Mouse (Mus musculus) MEL (cell line): ENCODE data around the gene Kansl2. TPM values are rescaled to one million over a fixed set of nuclear protein-coding genes. Genes with fewer than 3 reads are reported as not detected.
A peak's percentile ranks its signal among the peaks of the same experiment; 100 is the strongest.

Experiments used
- DNase-seq: peaks from one replicate; pipeline ENCODE4 v3.0.0; 2011; ENCODE audit warnings: low read depth, low spot score
- H3K27ac ChIP-seq: 2 replicates; pipeline ENCODE4 v1.5.1; 2012; ENCODE audit warnings: low read depth, mild to moderate bottlenecking, control low read depth, low read length, moderate library complexity; ENCODE audit not compliant: control insufficient read depth
- H3K27me3 ChIP-seq, 2 experiments: fragments of 150-350 bp in 1 of 2; sonication (generic) in 1 of 2; 2 replicates each; pipeline ENCODE4 v1.6.1; 2012; ENCODE audit warnings: low read length in 2 of 2, mild to moderate bottlenecking in 2 of 2, improper control_type of control experiment in 1 of 2, moderate library complexity in 1 of 2; ENCODE audit not compliant: insufficient read depth in 2 of 2, control insufficient read depth in 1 of 2
- H3K36me3 ChIP-seq, 2 experiments: 2 replicates each; pipeline ENCODE4 v1.6.1; 2012 to 2014; ENCODE audit warnings: low read length in 2 of 2, improper control_type of control experiment in 1 of 2, inconsistent platforms in 1 of 2, mild to moderate bottlenecking in 1 of 2; ENCODE audit not compliant: insufficient read depth in 2 of 2, control insufficient read depth in 1 of 2
- H3K4me1 ChIP-seq, 2 experiments: fragments of 150-350 bp in 1 of 2; sonication (generic) in 1 of 2; 2 replicates each; pipeline ENCODE4 v1.6.1; 2012; ENCODE audit warnings: low read length in 2 of 2, improper control_type of control experiment in 1 of 2, mild to moderate bottlenecking in 1 of 2; ENCODE audit not compliant: insufficient read depth in 2 of 2, control insufficient read depth in 1 of 2
- H3K4me3 ChIP-seq, 2 experiments: fragments of 150-350 bp in 1 of 2; sonication (generic) in 1 of 2; 2 replicates each; pipeline ENCODE4 v1.5.1; 2012; ENCODE audit warnings: low read depth in 2 of 2, low read length in 2 of 2, mild to moderate bottlenecking in 2 of 2, moderate library complexity in 2 of 2, control low read depth in 1 of 2, improper control_type of control experiment in 1 of 2; ENCODE audit not compliant: control insufficient read depth in 1 of 2, insufficient read depth in 1 of 2
- H3K79me2 ChIP-seq: 2 replicates; pipeline ENCODE4 v1.6.1; 2012; ENCODE audit warnings: mild to moderate bottlenecking, low read length, moderate library complexity; ENCODE audit not compliant: control insufficient read depth, poor library complexity, insufficient read depth
- H3K9ac ChIP-seq: 2 replicates; pipeline ENCODE4 v1.6.1; 2012; ENCODE audit warnings: low read depth, mild to moderate bottlenecking, control low read depth, low read length, moderate library complexity; ENCODE audit not compliant: control insufficient read depth, poor library complexity, severe bottlenecking
- H3K9me3 ChIP-seq: fragments of 150-350 bp; sonication (generic); replicated peaks from 2 replicates; pipeline ENCODE4 v1.6.1; 2012; ENCODE audit warnings: mild to moderate bottlenecking, low read length, improper control_type of control experiment, moderate library complexity; ENCODE audit not compliant: insufficient read depth
- CHD1 ChIP-seq: IDR thresholded peaks from 2 replicates; pipeline ENCODE4 v1.6.1; 2012; ENCODE audit warnings: low read depth, mild to moderate bottlenecking, inconsistent platforms, low read length, improper control_type of control experiment
- CHD2 ChIP-seq: IDR thresholded peaks from 2 replicates; pipeline ENCODE4 v1.6.1; 2011; ENCODE audit warnings: low read length, improper control_type of control experiment
- EP300 ChIP-seq, 2 experiments: IDR thresholded peaks; 2 replicates each; pipeline ENCODE4 v1.6.1; 2011; ENCODE audit warnings: improper control_type of control experiment in 2 of 2, low read length in 2 of 2, low read depth in 1 of 2, mild to moderate bottlenecking in 1 of 2
- ETS1 ChIP-seq: IDR thresholded peaks from 2 replicates; pipeline ENCODE4 v1.6.1; 2012; ENCODE audit warnings: low read depth, mild to moderate bottlenecking, inconsistent platforms, low read length, improper control_type of control experiment, moderate library complexity
- GATA1 ChIP-seq: IDR thresholded peaks from 2 replicates; pipeline ENCODE4 v1.6.1; 2011; ENCODE audit warnings: low read depth, low read length, improper control_type of control experiment
- HCFC1 ChIP-seq: IDR thresholded peaks from 2 replicates; pipeline ENCODE4 v1.6.1; 2012; ENCODE audit warnings: low read depth, mild to moderate bottlenecking, inconsistent platforms, low read length, improper control_type of control experiment, moderate library complexity
- MAX ChIP-seq: IDR thresholded peaks from 2 replicates; pipeline ENCODE4 v1.6.1; 2011; ENCODE audit warnings: low read length, improper control_type of control experiment
- MEF2A ChIP-seq: IDR thresholded peaks from 2 replicates; pipeline ENCODE4 v1.6.1; 2014; ENCODE audit warnings: low read depth, mild to moderate bottlenecking, inconsistent platforms, low read length, improper control_type of control experiment; ENCODE audit not compliant: poor library complexity, insufficient replicate concordance, severe bottlenecking; ENCODE audit errors: extremely low read depth
- MXI1 ChIP-seq: IDR thresholded peaks from 2 replicates; pipeline ENCODE4 v1.6.1; 2011; ENCODE audit warnings: mild to moderate bottlenecking, low read depth, low read length, improper control_type of control experiment
- POLR2A ChIP-seq, 2 experiments: IDR thresholded peaks; 2 replicates each; pipeline ENCODE4 v1.6.1; 2011 to 2012; ENCODE audit warnings: low read length in 2 of 2, mild to moderate bottlenecking in 2 of 2, control low read depth in 1 of 2, improper control_type of control experiment in 1 of 2, low read depth in 1 of 2, moderate library complexity in 1 of 2; ENCODE audit not compliant: control insufficient read depth in 1 of 2, insufficient read depth in 1 of 2, poor library complexity in 1 of 2
- POLR2AphosphoS2 ChIP-seq: IDR thresholded peaks from 2 replicates; pipeline ENCODE4 v1.6.1; 2011; ENCODE audit warnings: low read length, improper control_type of control experiment
- RCOR1 ChIP-seq: IDR thresholded peaks from 2 replicates; pipeline ENCODE4 v1.6.1; 2012; ENCODE audit warnings: low read depth, mild to moderate bottlenecking, inconsistent platforms, low read length, improper control_type of control experiment
- SMC3 ChIP-seq: IDR thresholded peaks from 2 replicates; pipeline ENCODE4 v1.6.1; 2011; ENCODE audit warnings: low read depth, low read length, improper control_type of control experiment
- TBP ChIP-seq: IDR thresholded peaks from 2 replicates; pipeline ENCODE4 v1.8.0; 2011; ENCODE audit warnings: low read depth, low read length, improper control_type of control experiment
- ZC3H11A ChIP-seq: IDR thresholded peaks from 2 replicates; pipeline ENCODE4 v1.6.1; 2012; ENCODE audit warnings: low read depth, mild to moderate bottlenecking, inconsistent platforms, low read length, improper control_type of control experiment
- ZKSCAN1 ChIP-seq: IDR thresholded peaks from 2 replicates; pipeline ENCODE4 v1.6.1; 2012; ENCODE audit warnings: low read depth, mild to moderate bottlenecking, inconsistent platforms, low read length, improper control_type of control experiment, moderate library complexity
- polyA plus RNA-seq, 2 experiments: library from polyadenylated mRNA; stranded (reverse) in 1 of 2; unstranded in 1 of 2; fragments of >175 nt in 1 of 2; fragments of >200 nt in 1 of 2; gene quantifications; 2 replicates each; pipeline versions ENCODE4 v1.2.1 to v1.2.4; 2012; ENCODE audit warnings: low replicate concordance in 2 of 2, low read depth in 1 of 2; ENCODE audit not compliant: insufficient read length in 2 of 2, insufficient read depth in 1 of 2, missing spikeins in 1 of 2
- total RNA-seq: library from RNA; depleted of rRNA; stranded (reverse); fragments of 300-350 nt; gene quantifications from 2 replicates; pipeline ENCODE4 v1.2.3, GENCODE M21; 2012

The Kansl2 gene
- total and polyA plus RNA-seq, 3 experiments = 157 to 170 TPM; not detected in 1

DNA sequence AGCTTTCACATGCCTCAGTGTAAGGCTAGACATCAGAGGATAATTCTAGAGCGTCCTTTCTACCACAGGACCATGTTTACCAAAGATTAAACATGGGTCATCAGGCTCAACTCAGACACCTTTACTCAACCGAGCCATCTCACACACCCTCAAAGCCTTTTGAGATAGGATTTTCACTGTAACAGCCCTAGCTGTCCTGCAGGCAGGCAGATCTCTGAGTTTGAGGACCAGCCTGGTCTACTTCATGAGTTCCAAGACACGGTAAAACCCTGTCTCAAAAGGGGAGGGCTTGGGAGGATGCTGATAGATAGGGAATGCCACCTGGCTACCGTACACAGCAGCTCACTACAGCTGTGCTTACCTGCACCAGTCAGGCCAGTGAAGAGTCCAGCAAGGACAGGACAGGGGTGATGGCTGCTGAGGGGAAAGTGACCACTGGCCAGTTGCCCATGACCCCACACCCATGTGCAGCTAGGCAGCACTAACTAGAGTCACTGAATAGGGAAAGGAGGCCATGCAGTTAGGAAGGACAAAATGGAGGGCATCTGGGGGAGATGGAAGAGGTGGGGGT is 35.8 kb upstream of the Kansl2 start:
- peaks cover 3 to 34% of the 10 kb centered on the region in 2 experiments for H3K36me3 ChIP-seq
- H3K4me3 ChIP-seq = no peak overlapping the region
- TF ChIP-seq MEF2A (no peak), ZC3H11A (0 out of 2 replicates have a peak, but pooled peaks have one; percentile 1), CHD1 (no peak), POLR2AphosphoS2 (peak; percentile 97), SMC3 (no peak), CHD2 (no peak; the same call in 1 of the 2 replicates), POLR2A (IDR thresholded peaks at IDR 0.05; ENCODE audit: control insufficient read depth in 1 of 2, insufficient read depth in 1 of 2, low read depth in 1 of 2, low read length in 2 of 2, poor library complexity in 1 of 2) (peak; percentile 26 to 45; a peak in 2 of 4 replicates)
- no peak overlapping the region for H3K9ac ChIP-seq
- H3K27ac ChIP-seq = no peak overlapping the region
- H3K27me3 ChIP-seq = no peaks in the 10 kb centered on the region
- H3K9me3 ChIP-seq = no peaks in the 10 kb centered on the region
- peaks cover 38% of the 10 kb centered on the region for H3K79me2 ChIP-seq
- peaks cover 0 to 28% of the 10 kb centered on the region in 2 experiments; a peak in 2 of 4 replicates for H3K4me1 ChIP-seq
- no peak for DNase-seq

- H3K4me1 ChIP-seq = peaks cover 0 to 28% of the 10 kb centered on the region in 2 experiments; a peak in 3 of 4 replicates
- no peak for DNase-seq
- no peaks in the 10 kb centered on the region for H3K9me3 ChIP-seq
- H3K79me2 ChIP-seq = peaks cover 43% of the 10 kb centered on the region
- H3K9ac ChIP-seq = peak overlapping the region; percentile 87
- TF ChIP-seq CHD1 = no peak
- peak; percentile 21; the same call in 1 of the 2 replicates for TF ChIP-seq MXI1
- TF ChIP-seq, all 39 proteins: peak for 1
- H3K27me3 ChIP-seq = no peaks in the 10 kb centered on the region
- H3K27ac ChIP-seq = peak overlapping the region; percentile 92; the same call in 1 of the 2 replicates
- H3K4me3 ChIP-seq = peak overlapping the region; percentile 78 to 84
- H3K36me3 ChIP-seq = peaks cover 8 to 39% of the 10 kb centered on the region in 2 experiments
Measured at GRCm38 (mm10) chr15:98569216-98569615, 35.2 kb upstream of the Kansl2 start.

DNA sequence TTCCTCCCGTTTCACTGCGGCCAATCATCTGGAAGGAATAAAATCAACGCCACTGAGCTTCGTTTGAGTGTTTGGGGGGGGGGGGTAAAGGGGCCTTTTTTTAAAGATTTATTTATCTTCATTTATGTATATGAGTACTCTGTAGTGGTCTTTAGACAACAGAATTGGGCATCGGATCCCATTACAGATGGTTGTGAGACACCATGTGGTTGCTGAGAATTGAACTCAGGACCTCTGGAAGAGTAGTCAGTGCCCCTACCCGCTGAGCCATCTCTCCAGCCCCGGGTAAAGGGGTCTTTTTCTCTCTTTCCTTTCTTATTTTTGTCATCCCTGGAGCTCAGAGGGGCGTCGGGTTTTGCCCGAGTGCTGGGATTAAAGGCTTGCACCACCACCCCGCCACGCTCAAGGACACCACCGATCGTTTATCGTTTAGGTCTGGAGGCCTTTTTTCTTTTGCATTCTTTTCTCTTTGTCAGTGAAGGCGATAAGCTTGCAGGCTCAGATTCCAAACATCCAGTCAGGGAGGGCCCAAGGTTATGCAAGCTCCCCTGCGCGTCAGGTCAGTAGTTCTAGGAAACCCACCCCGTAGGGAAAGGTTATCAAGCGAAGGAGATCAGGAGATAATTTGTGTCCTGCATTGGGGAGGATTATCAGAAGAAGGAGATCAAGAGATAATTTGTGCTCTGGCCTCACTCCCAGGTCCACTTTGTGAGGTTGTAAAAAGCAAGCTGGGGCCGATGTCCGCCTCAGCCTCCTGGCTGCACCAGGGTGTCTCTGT is 34.4 kb upstream of the Kansl2 start:
- Histone ChIP-seq H3K27ac (peak overlapping the region; percentile 92), H3K9me3 (no peaks in the 10 kb centered on the region), H3K79me2 (peaks cover 48% of the 10 kb centered on the region), H3K27me3 (no peaks in the 10 kb centered on the region), H3K9ac (peak overlapping the region; percentile 87), H3K36me3 (peaks cover 15 to 44% of the 10 kb centered on the region in 2 experiments), H3K4me3 (peak overlapping the region; percentile 78 to 84), H3K4me1 (peaks cover 0 to 28% of the 10 kb centered on the region in 2 experiments; a peak in 3 of 4 replicates)
- TF ChIP-seq MAX (no peak), ETS1 (peak; percentile 41), HCFC1 (peak; percentile 44; the same call in 1 of the 2 replicates), RCOR1 (no peak), CHD1 (peak; percentile 80), MXI1 (peak; percentile 27; the same call in 1 of the 2 replicates), POLR2A (IDR thresholded peaks at IDR 0.05; ENCODE audit: control insufficient read depth in 1 of 2, insufficient read depth in 1 of 2, low read depth in 1 of 2, low read length in 2 of 2, poor library complexity in 1 of 2) (peak; percentile 19 to 26; a peak in 1 of 4 replicates), TBP (peak; percentile 86), GATA1 (peak; percentile 89), ZKSCAN1 (no peak), EP300 (IDR thresholded peaks at IDR 0.05; ENCODE audit: low read depth in 1 of 2, low read length in 2 of 2) (peak; percentile 39; a peak in 2 of 4 replicates)
- peak; percentile 58 for DNase-seq
